Mouse (Mus musculus) layer of hippocampus, adult 11-12 months (tissue): Measurements from ENCODE around the gene Rims4.

Source experiments
- DNase-seq: peaks from one replicate; pipeline ENCODE4 v3.0.0; 2022; ENCODE audit warnings: low spot score

Gene Rims4

DNA sequence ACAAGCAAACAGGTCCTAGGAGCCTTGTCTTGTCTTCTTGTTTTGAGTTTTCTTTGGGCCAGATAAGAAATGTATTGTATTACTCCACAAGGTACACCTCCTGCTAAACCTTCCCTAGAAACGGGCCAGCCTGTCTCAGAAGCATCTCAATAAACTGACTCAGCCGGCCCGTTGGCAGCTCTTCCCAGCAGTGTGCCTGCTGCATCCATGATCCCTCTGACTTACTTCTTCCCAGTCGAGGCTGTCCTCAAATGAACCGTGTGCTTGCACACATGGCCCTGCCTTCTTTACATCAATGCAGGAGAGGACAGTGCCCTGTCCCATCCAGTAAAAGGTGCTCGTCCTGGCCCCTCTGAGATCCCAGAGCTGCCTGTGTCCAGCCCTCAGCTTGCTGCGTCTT lies 8.9 kb downstream of the Rims4 start:
- no peak for DNase-seq

DNA sequence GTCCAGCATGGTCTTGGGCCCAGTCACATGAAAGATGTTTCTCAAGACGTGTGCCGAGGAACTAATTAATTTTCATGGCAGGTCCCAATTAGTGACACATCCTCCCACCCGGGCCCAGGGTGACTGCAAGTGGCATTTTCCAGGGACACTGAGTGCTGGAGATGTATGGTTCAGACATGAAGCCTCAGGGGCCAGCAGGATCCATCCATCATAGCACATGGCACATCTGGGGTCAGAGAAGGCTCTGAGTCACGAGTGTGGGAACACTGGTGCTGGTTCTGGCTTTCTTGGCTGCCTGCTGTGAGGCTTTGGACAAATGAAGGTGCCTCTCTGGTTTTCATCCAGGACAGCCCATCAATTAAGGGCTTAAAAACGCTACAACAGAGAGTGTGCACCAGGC lies 11.4 kb downstream of the Rims4 start:
- no peak for DNase-seq

DNA sequence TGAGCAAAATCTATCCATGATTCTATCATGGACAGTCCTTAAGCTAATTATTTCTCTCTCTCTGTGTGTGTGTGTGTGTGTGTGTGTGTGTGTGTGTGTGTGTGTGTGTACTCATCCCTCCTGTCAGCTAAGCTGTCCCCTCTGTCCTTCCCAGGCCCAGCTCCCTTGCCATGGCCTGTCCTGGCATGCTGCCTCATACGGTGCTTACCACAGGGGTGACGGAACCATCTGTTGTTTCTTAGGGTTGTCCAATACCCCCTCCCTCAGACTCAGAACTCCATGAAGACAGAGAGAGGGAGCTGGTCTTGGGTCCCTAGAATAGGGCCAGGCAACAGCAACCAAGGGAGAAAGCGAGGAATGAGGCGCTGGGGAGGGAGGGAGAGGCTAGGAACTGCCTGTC lies 14.2 kb downstream of the Rims4 start:
- DNase-seq: no peak

DNA sequence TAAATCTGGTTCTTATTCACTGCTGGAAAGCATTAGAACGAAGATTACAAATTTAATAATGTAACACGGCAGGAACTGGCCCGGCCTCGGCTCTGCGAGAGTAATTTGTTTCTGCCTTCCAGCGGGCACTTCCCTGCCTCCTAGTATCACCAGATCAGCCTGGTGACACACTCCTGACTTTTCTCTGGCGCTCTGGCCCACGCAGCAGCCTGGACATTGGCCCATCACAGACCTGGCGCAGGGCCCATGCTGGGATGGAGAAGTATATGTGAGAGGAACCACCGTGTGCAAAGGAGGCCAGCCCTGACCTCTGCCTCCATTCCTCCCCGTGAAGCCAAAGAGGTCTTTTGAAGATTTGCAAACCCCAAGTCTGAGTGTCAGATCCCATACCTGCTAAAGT lies 15.0 kb downstream of the Rims4 start:
- DNase-seq: no peak

DNA sequence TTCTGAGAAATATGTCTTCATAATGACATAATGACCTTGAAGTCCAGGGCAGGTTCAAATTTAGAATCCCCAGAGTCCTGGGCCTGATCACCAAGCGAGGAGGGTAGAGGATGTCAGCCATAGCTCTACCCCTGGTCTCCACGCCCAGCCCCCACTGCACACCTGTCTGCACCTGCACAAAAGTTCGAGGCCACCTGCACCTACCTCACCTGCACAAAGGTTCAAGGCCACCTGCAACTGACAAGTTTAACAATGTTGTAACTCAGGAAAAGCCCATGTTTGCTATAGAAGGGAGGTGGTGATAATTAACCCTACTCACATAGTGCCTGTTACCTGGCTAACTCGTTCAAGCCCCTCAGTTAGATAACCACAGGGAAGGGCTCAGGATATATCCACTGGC lies 16.0 kb downstream of the Rims4 start:
- DNase-seq: no peak

DNA sequence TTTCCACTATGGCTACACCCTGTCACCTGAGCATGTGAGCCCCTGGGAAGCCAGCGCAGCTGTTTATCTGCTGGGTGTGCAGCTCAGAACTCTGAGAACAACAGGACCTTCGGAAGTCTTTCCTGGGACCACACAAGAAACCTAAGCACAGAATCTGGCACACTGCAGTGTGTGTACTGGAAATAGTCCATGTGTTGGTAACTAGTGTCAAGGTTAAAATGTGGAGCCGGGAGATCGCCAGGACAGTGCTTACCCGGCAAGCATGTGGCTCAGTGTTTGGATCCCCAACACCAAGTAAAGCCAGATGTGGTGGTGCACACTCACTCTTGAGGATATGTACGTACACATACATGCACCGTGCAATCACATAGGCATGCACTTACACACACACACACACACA lies 17.4 kb downstream of the Rims4 start:
- no peak for DNase-seq

DNA sequence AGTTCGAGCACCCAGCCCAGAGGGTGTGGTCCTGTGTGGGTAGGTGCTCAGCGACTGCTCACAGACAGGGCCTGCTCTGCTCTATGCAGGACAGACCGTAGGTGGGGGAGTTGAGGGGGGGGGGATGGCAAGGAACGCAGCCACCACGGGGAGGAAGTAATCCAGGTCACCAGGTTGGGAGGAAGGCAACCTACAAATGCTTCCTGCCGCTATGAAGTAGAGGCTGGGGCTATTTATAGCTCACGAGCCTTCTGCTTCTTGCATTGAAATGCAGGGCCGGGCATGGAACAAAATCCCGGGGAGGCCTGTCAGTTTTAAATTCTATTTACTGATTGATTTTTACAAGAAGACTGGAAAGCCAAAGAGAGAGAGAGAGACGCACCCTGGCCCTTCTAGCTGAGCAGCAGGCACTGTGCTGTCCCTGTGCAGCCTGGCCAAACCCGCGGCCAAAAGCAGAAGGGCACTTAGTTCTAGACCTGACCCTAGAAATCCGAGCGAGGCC lies 18.5 kb downstream of the Rims4 start:
- DNase-seq: no peak

DNA sequence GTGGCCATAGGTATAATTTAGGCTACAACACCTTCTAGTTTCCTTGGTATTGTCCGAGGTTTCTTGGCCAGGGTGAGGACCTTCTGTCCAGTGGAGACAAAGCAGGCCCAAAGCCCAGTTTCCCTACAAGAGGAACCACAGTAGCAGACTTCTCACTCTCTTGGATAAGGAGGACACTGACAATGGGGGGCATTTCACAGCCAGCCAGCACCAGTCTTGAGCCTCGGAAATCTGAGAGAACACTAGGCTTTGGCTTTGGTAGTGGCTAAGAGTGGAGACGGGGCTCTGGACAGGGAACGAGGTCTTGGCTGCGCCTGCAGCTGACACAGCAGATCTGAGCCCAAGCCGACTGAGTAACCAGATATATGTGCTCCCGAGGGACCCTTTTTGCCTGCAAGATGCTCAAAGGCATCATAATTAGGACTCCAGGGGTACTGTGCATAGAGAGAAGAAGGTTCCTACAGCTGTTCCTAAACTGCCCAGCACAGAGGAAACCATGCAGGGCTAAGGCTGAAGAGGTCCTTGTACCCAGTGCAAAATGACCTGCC lies 20.4 kb downstream of the Rims4 start:
- no peak for DNase-seq

DNA sequence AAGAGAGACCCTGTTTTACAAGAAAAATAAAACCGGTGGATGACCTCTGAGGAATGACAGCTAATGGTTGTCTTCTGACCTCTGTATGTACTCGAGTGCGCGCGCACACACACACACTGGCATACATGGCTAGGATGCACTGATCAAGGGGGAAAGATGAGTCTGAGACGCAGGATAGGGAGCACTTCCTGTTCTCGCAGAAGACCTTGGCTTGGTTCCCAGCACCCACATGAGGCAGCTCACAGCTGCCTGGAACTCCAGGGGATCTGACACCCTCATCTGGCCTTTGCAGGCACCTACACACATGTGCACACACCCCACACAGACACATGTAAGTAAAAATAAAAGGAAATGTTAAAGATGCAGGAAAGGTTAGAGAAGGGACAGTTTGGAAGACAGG lies 21.5 kb downstream of the Rims4 start:
- DNase-seq: no peak

DNA sequence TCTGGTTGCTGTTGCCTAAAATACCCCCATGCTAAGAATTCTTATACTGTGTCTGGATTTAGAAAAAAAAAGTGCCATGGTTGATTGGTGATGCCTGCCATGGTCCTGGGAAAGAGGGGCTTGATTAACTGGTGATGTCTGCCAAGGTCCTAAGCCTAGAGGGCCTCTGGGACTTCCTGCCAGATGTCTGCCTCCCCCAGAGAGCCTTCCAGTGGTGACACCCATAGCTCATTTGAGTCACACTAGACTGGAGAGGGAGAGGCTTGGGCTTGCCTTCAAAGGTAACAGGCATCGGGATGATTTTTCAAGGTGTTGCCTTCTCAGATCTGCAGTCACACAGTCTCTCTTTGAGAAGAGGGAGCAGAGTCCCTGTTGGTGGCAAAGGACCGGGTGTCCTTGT lies 23.3 kb downstream of the Rims4 start:
- DNase-seq: no peak

DNA sequence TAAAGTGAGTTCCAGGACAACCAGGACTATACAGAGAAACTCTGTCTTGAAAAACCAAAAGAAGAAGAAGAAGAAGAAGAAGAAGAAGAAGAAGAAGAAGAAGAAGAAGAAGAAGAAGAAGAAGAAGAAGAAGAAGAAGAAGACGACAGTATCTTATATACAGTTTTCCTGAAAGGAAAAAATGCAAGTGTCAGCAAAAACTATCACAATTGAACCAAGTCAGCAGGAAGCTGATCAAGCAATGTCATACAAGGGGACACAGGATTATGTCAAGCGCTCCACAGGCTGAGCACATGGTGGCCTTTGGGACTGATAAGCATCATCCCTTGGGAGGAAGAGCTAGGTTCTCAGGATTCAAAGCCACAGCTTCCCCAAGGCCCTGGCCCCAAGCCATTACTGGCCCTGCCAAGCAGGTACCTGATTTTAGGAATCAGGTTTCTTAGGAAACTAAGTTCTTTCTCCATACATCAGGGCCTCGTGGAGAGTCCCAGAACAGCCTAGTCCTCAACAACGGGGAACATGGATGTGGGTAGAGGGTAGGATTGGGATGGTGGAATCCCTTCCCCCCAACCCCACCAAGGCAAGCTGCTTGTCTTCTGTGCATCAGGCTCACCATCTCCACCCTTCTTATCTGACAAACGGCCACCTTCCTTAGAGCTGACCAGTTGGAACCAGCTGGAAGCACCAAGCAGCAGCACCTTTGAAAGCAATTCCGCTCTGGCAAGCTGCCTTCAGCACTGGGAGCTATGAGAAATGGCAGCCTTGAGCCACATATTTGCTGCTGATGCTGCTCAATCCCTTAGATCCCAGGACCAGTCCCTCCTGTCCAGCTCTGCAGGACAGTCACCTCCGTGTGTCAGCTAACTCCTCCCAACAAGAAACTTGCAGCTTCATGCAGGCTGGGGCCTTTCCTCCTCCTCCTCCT lies 24.8 kb downstream of the Rims4 start:
- DNase-seq: no peak

DNA sequence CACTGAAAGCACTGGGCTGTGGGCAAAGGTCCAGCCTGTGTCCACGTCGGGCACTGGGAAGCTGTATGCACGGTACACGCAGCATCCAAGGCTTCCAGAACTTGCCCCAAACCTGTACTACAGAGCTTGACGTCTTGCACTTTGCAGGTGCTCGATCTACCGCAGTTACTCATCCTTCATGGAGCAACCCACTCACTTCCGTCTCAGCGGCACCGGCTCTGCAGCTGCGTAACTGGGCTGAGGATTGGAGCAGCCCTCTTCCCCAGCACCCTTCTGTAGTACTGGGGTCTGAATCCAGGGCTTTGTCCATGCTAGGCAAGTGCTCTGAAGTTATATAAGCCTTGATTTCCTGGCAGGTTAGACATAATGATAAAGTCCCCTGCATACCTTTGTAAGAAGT lies 27.2 kb downstream of the Rims4 start:
- no peak for DNase-seq

DNA sequence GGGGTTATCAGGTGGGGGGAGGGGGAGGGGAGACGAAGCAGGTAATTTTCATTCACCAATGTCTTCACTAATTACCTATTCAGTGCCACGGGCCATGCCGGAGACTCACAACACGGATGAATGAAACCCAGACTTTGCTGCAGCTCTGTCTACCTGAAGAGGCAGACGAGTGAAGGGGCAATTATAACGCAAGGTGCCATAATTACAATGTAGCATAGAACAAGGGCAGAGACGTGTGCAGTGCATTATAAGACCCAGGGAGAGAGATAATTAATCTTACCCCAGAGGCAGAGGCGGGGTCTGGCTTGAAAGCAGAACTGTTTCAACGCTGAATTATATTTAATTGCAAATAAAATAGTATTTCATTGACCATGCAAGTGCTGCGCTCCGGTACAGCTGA lies 27.9 kb downstream of the Rims4 start:
- DNase-seq: no peak

DNA sequence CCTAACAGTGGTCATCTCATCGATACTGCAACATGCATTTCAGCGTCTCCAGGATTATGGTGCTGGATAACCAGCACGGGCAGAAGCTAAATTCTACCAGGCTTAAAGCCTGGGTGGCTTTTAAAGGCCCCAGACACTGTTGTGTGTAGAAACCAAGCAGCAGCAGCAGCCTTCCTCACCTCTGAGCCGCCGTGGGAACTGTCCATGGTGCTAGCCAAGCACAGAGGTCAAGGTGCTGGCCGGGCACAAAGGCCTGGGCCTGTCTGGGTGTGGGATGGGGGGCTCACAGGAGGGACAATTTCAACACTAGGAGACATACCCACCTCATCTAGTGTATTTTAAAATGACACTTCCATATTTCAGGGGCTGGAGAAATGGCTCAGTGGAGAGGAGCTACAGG lies 29.1 kb downstream of the Rims4 start:
- DNase-seq: no peak

DNA sequence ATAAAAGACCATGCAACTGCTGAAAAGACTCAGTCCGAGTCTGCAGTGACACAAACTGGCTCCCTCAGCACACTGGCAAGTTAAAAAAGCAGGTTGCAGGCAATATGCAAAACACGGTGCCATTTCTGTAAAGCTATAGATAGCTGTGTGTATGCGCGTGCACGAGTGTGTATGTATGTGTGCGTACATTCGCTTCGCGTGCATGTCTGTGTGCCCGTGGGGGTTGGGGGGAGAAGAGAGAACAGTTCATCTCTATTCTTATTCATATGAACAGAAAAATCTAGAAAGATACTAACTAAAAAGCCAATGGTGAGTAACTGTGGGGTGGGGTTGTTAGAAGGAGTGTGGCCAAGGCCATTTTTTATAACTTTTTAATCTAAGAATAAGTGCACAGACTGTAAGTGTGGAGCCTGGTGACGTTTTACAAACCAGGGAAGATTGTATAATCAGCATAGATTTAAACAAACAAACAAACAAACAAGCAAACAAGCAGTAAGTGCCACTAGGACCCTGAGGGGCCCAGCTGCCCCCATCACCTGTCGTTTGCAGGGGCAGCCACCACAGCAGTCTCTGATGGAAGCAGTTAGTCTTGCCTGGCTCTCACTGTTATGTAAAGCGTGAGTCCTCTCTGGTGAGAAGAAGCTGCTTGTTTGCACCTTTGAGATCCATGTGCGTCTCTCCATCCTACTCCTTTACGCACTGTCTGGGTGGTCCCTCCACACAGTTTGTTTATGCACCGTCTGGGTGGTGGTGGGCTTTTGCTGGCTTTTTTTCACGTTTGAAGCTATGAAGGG lies 35.4 kb downstream of the Rims4 start:
- no peak for DNase-seq

DNA sequence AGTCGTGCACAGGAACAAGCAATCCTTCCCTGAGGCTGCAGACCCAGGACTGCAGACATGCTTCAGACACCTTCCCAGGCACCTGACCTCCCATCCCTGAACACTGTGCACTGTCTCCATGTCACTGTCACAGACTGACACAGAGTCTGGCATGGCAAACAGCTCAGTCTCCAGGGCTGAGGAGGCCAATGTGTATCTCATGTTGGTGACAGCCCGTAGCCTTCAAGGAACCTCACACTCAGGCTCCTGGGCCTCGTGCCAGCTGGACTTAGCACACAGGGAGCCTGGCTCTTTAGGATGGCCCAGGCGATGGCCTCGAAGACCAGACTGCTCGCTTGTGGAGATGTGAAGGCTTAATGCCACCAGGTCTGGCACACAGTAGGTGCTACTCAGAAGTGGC lies 37.6 kb downstream of the Rims4 start:
- no peak for DNase-seq

DNA sequence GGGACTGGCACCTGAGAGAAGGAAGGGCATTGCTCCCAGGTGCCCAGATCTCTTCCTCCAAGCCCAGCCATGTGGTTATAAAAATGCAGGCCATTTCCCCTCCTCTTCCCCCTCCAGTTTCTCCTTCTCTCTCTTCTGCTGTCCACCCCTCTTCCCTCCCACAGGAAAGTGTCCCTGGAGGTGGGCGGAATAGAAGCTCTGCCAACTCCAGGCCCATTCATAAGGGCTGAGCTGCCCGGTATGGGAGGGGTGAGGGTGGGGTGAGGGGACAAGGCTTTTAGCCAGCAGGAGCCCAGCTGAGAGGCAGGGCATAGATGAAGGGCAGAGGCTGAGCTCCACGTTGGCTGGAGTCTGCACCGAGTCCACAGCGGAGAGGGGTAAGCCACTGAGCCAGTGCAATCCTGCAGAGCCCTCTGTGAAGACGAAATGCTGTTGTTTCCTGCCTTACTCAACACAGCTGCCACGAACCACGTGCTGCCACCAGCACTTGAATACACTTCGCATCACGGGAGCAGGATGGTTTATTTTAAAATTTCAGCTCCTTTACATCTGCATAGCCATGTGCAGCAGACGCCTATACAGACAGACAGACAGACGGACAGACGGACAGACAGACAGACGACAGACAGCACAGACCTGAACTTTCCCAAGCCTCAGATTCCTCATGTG lies 41.5 kb downstream of the Rims4 start:
- no peak for DNase-seq

DNA sequence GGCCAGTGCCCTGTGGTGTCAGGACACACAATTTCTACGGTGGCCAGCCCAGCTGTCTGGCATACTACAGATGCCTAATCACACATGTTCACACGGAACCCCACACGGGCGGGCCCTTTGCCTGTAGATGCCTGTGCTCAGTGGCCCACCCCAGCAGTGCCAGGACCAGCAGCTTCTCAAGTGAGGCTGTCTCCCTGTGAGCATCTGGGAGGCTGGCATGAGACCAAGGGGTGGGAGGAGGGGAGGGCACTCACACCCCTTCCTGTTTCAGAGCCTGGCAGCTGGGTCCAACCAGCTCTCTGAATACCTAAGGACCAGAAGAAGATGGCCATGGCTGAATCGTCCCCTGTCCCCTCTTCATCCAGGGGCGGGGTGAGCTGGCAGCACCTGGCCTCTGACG lies 43.0 kb downstream of the Rims4 start:
- no peak for DNase-seq

DNA sequence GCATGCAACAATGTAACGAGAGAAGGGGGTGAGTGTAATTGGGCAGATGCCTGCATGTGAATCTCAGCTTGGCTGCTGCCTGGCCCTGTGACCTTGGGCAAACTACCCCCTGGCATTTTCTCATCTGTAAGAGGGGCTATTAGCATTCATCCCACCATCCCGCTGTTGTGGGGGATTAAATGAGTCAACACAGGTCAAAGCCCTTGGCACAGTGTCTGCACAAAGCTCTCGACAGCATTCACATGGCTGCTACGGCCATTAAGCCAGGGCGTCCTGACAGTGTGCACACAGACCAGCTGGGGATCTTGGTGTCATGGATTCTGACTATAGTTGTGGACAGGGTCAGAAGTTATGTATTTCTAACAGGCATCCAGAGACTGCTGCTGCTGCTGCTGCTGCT lies 43.6 kb downstream of the Rims4 start:
- no peak for DNase-seq

DNA sequence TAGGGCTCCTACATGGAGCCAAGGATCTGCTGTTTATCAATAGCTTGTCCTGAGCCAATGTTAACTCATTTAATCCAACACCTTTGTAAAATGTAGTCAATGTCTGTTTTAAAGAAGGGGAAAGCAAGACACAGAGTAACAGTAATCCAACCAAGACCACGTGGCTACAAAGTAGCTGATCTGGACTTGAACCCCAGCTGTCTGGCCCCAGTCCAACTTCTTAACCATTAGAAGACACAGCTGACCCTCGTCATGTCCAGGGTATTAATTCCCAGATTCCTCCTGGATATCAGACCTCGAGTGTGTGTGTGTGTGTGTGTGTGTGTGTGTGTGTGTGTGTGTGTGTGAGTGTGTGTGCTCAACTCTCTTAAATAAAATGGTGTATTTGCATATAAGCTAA lies 46.6 kb downstream of the Rims4 start:
- no peak for DNase-seq

DNA sequence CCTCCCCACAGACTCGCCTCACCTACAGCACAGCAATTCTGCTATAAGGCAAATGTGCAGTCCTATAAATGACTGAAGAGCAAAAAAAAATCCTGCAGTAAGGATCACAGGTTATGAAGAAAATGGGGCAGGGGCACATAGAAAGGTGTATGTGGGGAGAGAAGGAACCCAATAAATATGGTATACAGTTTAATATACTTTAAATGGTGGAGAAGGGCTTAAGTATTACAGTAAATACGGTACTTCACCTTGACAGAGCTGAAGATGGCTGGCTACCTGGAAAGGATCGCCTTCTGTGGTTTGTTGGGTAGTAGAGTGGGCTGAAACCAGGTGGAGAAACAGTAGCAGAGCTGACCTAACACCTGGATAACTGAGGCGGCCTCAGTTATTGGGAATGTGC lies 47.2 kb downstream of the Rims4 start:
- DNase-seq: no peak

DNA sequence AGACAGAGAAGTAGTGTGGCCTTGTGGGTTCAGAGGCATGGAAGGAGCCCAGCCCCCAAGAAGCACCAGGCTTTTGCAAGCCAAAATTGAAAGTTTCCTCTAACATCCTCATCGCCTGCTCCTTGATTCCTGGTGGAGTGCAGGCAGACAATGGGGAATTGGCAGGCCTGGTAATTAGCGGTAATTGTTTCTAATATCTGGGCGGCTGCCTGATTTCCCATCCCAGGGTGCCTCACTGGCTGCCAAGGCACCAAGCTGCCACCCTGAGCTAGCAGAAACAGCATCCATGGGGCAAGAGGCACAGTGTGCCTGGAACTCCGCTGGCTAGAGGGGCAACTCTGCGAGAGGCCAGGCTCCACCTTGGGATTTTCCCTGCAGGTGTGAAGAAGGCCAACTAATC lies 48.7 kb downstream of the Rims4 start:
- peak; percentile 22 for DNase-seq
